Mouse (Mus musculus) forebrain, embryonic 11.5 days (tissue): ENCODE measurements around the gene Itsn1. TPM values are rescaled to one million over a fixed set of nuclear protein-coding genes. Genes with fewer than 3 reads are reported as not detected.

Experiments
- ATAC-seq: fragments of 200-750 bp; cut with Nextera tagmentation; replicated peaks from 2 replicates; pipeline ENCODE4 v1.8.0; 2017; ENCODE audit warnings: moderate TSS enrichment; ENCODE audit not compliant: low FRiP score
- DNase-seq: peaks from one replicate; pipeline ENCODE4 v3.0.0-alpha.2; 2017; ENCODE audit warnings: low spot score
- H3K27ac ChIP-seq: fragments of 300-500 bp; sonication (generic); 2 replicates; pipeline ENCODE4 v1.5.1; 2014; ENCODE audit warnings: low read depth, low read length
- H3K27me3 ChIP-seq: fragments of 300-500 bp; sonication (generic); 2 replicates; pipeline ENCODE4 v1.6.1; 2014; ENCODE audit warnings: mild to moderate bottlenecking, low read length, mixed read lengths; ENCODE audit not compliant: control insufficient read depth, insufficient read depth
- H3K36me3 ChIP-seq: fragments of 300-500 bp; sonication (generic); 2 replicates; pipeline ENCODE4 v1.6.1; 2014; ENCODE audit warnings: mild to moderate bottlenecking, low read length, moderate library complexity, mixed read lengths; ENCODE audit not compliant: control insufficient read depth, insufficient read depth
- H3K4me1 ChIP-seq: fragments of 300-500 bp; sonication (generic); replicated peaks from 2 replicates; pipeline ENCODE4 v1.6.1; 2014; ENCODE audit warnings: low read length, mixed read lengths; ENCODE audit not compliant: control insufficient read depth, insufficient read depth
- H3K4me2 ChIP-seq: fragments of 300-500 bp; sonication (generic); 2 replicates; pipeline ENCODE4 v1.6.1; 2014; ENCODE audit warnings: low read depth, mild to moderate bottlenecking, low read length, moderate library complexity, mixed read lengths; ENCODE audit not compliant: severe bottlenecking
- H3K4me3 ChIP-seq: fragments of 300-500 bp; sonication (generic); 2 replicates; pipeline ENCODE4 v1.5.1; 2014; ENCODE audit warnings: low read depth, low read length
- H3K9ac ChIP-seq: fragments of 300-500 bp; sonication (generic); 2 replicates; pipeline ENCODE4 v1.6.1; 2014; ENCODE audit warnings: low read length
- H3K9me3 ChIP-seq: fragments of 300-500 bp; sonication (generic); 2 replicates; pipeline ENCODE4 v1.6.1; 2016; ENCODE audit warnings: low read length, mixed read lengths; ENCODE audit not compliant: control insufficient read depth
- WGBS: fragments of 180-500 bp; shearing (Covaris S2); extraction: QIAGEN DNeasy Blood & Tissue Kit; methylation state at CpG from one replicate; pipeline ENCODE4 v1.1.7; 2014; 5-methylcytosine and 5-hydroxymethylcytosine counted together
- polyA plus RNA-seq: library from polyadenylated mRNA; unstranded; fragments of >200 nt; fragmentation: Nextera tagmentation; extraction: Ambion mirVana; gene quantifications from 2 replicates; pipeline ENCODE4 v1.2.1, GENCODE M21; 2014

Itsn1 gene
- polyA plus RNA-seq, 1 experiment from 2014 or later = 55.2 TPM

DNA sequence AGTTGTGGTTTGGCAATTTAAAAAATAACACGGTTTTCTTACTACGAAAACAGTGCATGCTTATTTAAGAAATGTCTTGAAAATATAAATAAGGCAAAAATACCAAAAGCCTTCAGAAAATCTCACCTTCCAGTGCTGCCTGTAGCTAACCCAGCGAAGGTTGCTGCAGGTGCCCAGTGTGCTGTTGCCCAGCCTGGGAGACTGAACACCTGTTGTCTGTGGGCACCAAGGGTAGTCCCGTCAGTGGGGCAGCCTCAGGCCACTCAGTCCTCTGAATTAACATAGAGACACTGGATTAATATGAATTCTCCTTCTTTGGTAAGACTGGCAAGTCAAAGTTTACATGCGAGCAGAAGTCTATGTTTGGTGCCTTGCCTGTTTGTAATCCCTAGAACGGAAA is 9.4 kb downstream of the Itsn1 start:
- H3K4me3 ChIP-seq = no peak overlapping the region
- no peak overlapping the region for H3K4me2 ChIP-seq
- no peak for ATAC-seq
- no peak overlapping the region for H3K9ac ChIP-seq
- no peaks in the 10 kb centered on the region; the same call in 1 of the 2 replicates for H3K4me1 ChIP-seq
- no peaks in the 10 kb centered on the region for H3K36me3 ChIP-seq
- H3K9me3 ChIP-seq = no peaks in the 10 kb centered on the region
- WGBS = 89% methylated on average over 6 of the region's 6 CpGs
- no peaks in the 10 kb centered on the region for H3K27me3 ChIP-seq
- H3K27ac ChIP-seq = no peak overlapping the region
- no peak for DNase-seq

DNA sequence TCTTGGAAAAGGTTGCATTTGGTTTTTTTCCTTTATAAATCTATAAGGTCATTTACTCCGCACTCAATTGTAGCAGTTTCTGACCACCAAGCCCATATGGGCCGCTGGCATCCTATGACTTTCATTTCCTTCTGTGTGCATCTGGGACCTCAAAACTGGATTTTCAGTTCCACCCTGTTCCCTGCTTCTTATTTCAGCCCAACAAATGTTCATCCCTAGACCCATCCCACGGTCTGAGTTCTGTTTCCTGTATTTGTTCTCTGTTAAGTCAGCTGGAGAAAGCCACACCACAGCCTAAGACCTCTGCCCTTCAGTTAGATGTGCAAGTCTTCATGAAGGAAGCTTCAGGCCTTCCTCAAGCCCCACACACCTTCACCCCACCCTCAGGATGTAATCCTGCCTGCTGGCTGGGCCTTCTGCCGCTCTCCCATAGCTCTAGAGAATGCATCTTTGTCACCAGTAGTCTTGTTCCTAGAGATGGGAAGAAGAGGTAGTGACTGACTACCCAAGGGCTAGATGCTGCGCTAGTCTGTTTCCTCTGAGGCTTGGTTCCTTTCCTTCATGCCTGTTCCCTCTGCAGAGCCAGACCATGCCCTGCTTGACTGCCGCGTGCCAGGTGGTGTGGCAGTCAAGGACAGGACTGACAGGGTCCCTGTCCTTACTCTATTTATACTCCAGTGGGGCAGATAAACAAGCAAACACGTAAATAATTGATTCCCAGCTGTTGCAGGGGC is 11.3 kb downstream of the Itsn1 start:
- H3K4me3 ChIP-seq = no peak overlapping the region
- no peak overlapping the region for H3K27ac ChIP-seq
- 68% methylated on average over 8 of the region's 8 CpGs for WGBS
- H3K4me2 ChIP-seq = no peak overlapping the region
- no peaks in the 10 kb centered on the region for H3K27me3 ChIP-seq
- H3K36me3 ChIP-seq = no peaks in the 10 kb centered on the region
- no peaks in the 10 kb centered on the region for H3K9me3 ChIP-seq
- H3K4me1 ChIP-seq = no peaks in the 10 kb centered on the region
- no peak overlapping the region for H3K9ac ChIP-seq
- no peak for DNase-seq
- no peak for ATAC-seq

DNA sequence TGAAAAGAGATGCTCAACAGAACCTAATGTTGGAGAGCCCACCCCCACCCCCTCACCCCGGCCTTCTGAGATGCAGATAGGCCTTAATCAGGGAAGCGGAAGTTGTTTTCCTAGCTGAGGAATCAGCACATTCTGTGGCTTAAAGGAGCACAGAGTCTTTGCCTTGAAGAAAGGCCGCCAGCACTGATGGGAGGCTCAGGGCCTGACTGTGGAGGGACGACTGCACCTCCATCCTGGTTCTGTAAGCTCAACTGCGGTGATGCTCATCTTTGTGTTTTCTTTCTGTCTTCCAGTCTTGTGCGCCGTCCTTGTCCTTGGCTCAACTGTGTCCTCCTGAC is 11.8 kb downstream of the Itsn1 start:
- WGBS = 72% methylated on average over 7 of the region's 7 CpGs
- no peaks in the 10 kb centered on the region for H3K4me1 ChIP-seq

DNA sequence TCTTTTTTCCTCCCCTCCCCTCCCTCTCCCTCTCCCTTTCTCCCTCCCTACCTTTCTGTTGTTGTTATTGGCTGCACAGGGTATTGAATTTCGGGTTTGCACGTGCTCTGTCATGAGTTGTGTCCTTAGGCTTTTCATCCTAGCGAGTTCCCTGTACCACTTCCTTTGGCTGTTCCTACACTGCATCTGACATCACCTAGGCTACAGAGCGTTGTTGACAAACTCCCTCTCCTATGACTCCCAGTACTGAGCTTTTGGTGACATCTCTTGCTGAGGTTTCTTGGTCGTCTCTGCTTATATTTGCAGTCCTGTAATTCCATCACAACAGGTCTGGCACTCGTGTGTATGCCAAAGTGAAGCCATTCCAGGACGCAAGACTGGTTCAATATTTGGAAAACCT is 14.0 kb downstream of the Itsn1 start:
- no peak overlapping the region for H3K4me2 ChIP-seq
- 81% methylated on average over 7 of the region's 7 CpGs for WGBS
- no peak for DNase-seq
- H3K4me3 ChIP-seq = no peak overlapping the region
- H3K9me3 ChIP-seq = no peaks in the 10 kb centered on the region
- H3K27me3 ChIP-seq = no peaks in the 10 kb centered on the region
- no peak overlapping the region for H3K9ac ChIP-seq
- H3K36me3 ChIP-seq = no peaks in the 10 kb centered on the region
- no peak for ATAC-seq
- no peaks in the 10 kb centered on the region for H3K4me1 ChIP-seq
- H3K27ac ChIP-seq = no peak overlapping the region

More for the DNA sequence above, 11.8 kb downstream of the Itsn1 start:
- ATAC-seq (no peak), DNase-seq (no peak)
- Histone ChIP-seq H3K27me3 (no peaks in the 10 kb centered on the region), H3K4me2 (no peak overlapping the region), H3K9me3 (no peaks in the 10 kb centered on the region), H3K36me3 (no peaks in the 10 kb centered on the region), H3K9ac (no peak overlapping the region), H3K27ac (no peak overlapping the region), H3K4me3 (no peak overlapping the region)

DNA sequence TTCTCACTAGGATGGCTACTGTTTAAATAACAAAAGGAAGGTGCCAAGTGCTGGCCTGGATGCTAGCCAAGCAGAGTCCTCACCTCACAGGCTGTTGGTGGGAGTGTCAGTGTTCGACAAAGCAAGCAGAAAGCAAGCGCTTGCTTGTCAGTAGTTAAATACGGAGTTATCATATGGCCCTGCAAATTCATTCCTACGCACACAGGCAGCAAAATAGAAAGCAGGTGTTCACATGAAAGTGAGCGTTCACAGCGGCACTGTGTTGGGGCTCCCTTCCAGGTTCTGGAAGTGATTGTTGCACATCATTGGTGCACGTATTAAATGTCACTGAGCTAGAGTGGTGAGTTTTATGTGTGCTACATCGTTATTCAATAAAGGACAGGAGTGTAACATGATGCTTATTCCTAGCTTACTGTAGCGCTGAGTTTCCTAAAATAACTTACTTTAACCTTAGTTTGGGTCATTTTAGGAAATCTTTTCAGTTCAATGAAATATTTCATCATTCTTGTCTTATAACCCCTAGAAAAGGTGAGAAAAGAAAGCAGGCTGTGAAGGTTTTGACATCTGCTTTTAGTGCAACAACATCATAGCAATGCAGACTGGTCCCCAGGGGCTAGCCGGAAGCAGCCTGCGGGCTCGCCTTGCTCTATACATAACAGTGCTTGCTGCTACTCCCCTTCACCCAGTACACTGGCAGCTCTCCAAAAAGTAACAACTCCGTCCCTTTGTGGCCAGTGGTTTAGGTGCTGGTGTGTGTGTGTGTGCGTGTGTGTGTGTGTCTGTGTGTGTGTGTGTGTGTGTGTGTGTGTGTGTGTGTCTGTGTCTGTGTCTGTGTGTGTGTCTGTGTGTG is 17.2 kb downstream of the Itsn1 start:
- no peaks in the 10 kb centered on the region for H3K27me3 ChIP-seq
- H3K4me3 ChIP-seq = no peak overlapping the region
- no peak overlapping the region for H3K4me2 ChIP-seq
- H3K27ac ChIP-seq = no peak overlapping the region
- ATAC-seq = no peak
- peak; percentile 58 for DNase-seq
- H3K9ac ChIP-seq = no peak overlapping the region
- H3K9me3 ChIP-seq = no peaks in the 10 kb centered on the region
- H3K36me3 ChIP-seq = no peaks in the 10 kb centered on the region
- no peaks in the 10 kb centered on the region for H3K4me1 ChIP-seq
- 71% methylated on average over 14 of the region's 14 CpGs for WGBS

DNA sequence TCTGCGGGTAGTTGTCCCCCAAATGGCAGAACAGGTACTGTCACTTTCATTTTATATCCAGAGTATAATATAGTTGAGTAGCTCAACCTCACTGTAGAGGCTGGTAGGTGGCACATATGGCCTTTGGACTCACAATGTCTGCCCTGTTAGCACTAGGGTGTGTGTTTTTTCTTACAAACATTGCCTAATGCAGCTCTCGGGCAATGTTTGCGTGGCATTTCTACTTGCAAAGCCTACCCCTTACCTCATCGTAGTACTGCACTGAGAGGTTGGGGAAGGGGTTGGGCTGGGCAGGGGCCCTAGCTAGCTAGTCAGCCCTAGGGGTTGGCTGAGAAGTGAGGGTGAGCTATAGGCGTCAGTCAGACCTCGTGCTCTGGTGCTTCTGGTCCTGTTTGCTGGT is 18.5 kb downstream of the Itsn1 start:
- ATAC-seq = no peak
- WGBS = 89% methylated on average over 6 of the region's 6 CpGs
- Histone ChIP-seq H3K9me3 (no peaks in the 10 kb centered on the region), H3K9ac (no peak overlapping the region), H3K4me2 (no peak overlapping the region), H3K4me3 (no peak overlapping the region), H3K4me1 (no peaks in the 10 kb centered on the region), H3K36me3 (no peaks in the 10 kb centered on the region), H3K27me3 (no peaks in the 10 kb centered on the region), H3K27ac (no peak overlapping the region)
- no peak for DNase-seq

DNA sequence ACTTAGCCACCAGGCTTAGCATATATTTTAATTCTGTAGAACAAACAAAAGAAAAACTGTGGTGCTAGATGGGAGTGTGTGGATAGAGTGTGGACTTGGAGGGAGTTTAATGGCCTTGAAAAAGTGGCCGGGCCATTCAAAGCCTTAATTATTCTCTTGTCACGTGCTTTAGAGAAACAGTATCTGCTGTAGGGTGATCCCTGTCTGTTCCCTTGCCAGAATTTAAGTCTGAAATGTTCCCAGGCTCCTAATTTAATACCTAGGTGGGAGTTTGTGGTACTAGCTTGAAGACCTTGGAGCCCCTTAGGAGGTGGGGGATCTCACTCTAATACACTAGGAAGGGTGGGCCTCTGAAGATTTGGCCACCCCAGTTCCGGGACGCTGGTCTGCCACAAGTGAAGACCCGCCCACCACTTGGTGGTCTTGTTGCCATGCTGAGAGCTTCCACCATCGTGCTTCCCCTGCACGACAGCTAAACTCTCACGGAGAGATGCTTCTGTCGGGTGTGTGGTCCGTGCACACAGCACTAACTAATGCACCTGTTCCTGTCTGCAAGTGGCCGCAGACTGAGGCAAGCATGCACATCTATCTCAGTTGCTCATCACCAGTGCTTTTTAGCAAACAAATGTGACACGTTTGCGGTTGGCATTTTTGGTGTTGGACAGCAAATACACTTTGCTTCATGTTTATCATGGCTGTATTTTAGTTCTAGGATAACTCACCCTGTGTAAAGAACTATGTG is 22.7 kb downstream of the Itsn1 start:
- H3K9ac ChIP-seq = no peak overlapping the region
- H3K4me2 ChIP-seq = no peak overlapping the region
- no peak overlapping the region for H3K27ac ChIP-seq
- H3K27me3 ChIP-seq = no peaks in the 10 kb centered on the region
- no peak for ATAC-seq
- H3K36me3 ChIP-seq = no peaks in the 10 kb centered on the region; the same call in 1 of the 2 replicates
- no peaks in the 10 kb centered on the region for H3K4me1 ChIP-seq
- no peak for DNase-seq
- H3K4me3 ChIP-seq = no peak overlapping the region
- H3K9me3 ChIP-seq = no peaks in the 10 kb centered on the region
- 86% methylated on average over 13 of the region's 13 CpGs for WGBS

DNA sequence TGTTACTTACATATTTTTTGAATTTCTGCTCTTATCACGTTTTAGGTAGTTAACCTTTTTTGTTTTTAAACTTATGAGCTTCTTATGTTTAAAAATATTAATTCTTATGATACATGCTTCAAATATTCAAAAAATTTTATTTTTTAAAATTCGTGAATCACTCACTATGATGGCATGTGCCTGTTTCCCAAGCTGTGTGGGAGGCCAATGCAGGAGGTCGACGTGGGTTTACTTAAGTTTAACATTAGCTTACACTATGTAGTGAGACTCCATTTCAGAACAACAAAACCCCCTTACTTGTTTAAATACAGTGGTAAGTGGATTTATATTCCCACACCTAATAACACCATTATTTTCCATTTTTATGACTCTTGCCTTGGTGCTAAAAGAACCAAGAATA is 24.5 kb downstream of the Itsn1 start:
- Histone ChIP-seq H3K4me3 (no peak overlapping the region), H3K36me3 (no peaks in the 10 kb centered on the region; the same call in 1 of the 2 replicates), H3K9ac (no peak overlapping the region), H3K4me1 (no peaks in the 10 kb centered on the region), H3K9me3 (no peaks in the 10 kb centered on the region), H3K27ac (no peak overlapping the region), H3K4me2 (no peak overlapping the region), H3K27me3 (no peaks in the 10 kb centered on the region)
- ATAC-seq (no peak), DNase-seq (no peak)
- 87% methylated on average over 4 of the region's 4 CpGs for WGBS
